ENCODE assay signal across 23 mouse cellular contexts in genomic region chr4:47427606-47428005, GRCm38 (mm10).
"Had no signal": no experiment of that assay in that cellular context is flagged by ENCODE, and none has a peak within 500 bp of the region (broad histone marks: within the 10 kb centered on the region; RNA-seq: fewer than 3 reads in every experiment).

No protein-coding gene starts in this region.

- H3K9ac ChIP-seq: heart, embryonic 12.5 days; hindbrain, embryonic 12.5 days; hindbrain, embryonic 15.5 days; intestine, embryonic 15.5 days; limb, embryonic 12.5 days; liver, embryonic 12.5 days had no signal

- H3K36me3 ChIP-seq: heart, embryonic 10.5 days; heart, embryonic 12.5 days; hindbrain, embryonic 10.5 days; hindbrain, embryonic 12.5 days; hindbrain, embryonic 15.5 days; intestine, embryonic 15.5 days; limb, embryonic 10.5 days; limb, embryonic 12.5 days; liver, embryonic 12.5 days had no signal

- H3K27me3 ChIP-seq: heart, embryonic 12.5 days; hindbrain, embryonic 12.5 days; hindbrain, embryonic 15.5 days; intestine, embryonic 15.5 days; liver, embryonic 12.5 days had no signal

- ATAC-seq: inflammation-experienced regulatory T-cells, adult 6 months; intestine, embryonic 15.5 days; intestine, postnatal 0 days; liver, embryonic 12.5 days had no signal

- H3K4me2 ChIP-seq: heart, embryonic 12.5 days; hindbrain, embryonic 12.5 days; hindbrain, embryonic 15.5 days; intestine, embryonic 15.5 days; limb, embryonic 12.5 days; liver, embryonic 12.5 days had no signal

- DNase-seq: gastrocnemius, adult 2 months; gastrocnemius, postnatal 10 days; gastrocnemius, postnatal 25 days; heart, postnatal 10 days; heart, postnatal 4 days; kidney, adult 18-20 months; kidney, adult 8-10 months; kidney, postnatal 10 days; kidney, postnatal 25 days; kidney, postnatal 4 days had no signal

- H3K9me3 ChIP-seq: heart, embryonic 10.5 days; heart, embryonic 12.5 days; hindbrain, embryonic 10.5 days; hindbrain, embryonic 12.5 days; hindbrain, embryonic 15.5 days; intestine, embryonic 15.5 days; limb, embryonic 10.5 days; limb, embryonic 12.5 days; liver, embryonic 12.5 days had no signal

- H3K27ac ChIP-seq: gastrocnemius, adult 2 months; heart, embryonic 10.5 days; hindbrain, embryonic 10.5 days; hindbrain, embryonic 12.5 days; hindbrain, embryonic 15.5 days; intestine, embryonic 15.5 days; layer of hippocampus, adult 2 months; left cerebral cortex, adult 2 months; limb, embryonic 10.5 days; limb, embryonic 12.5 days; liver, embryonic 12.5 days had no signal

- H3K4me1 ChIP-seq: intestine, embryonic 15.5 days had no signal

- H3K4me3 ChIP-seq: gastrocnemius, adult 2 months; heart, embryonic 10.5 days; heart, embryonic 12.5 days; hindbrain, embryonic 10.5 days; hindbrain, embryonic 12.5 days; hindbrain, embryonic 15.5 days; intestine, embryonic 15.5 days; layer of hippocampus, adult 2 months; left cerebral cortex, adult 2 months; limb, embryonic 10.5 days; limb, embryonic 12.5 days; liver, embryonic 12.5 days had no signal
